Mouse (Mus musculus) intestine, postnatal 0 days (tissue): ENCODE results near the gene Osbpl2. TPM values are rescaled to one million over a fixed set of nuclear protein-coding genes. Genes with fewer than 3 reads are reported as not detected.

Source experiments
- ATAC-seq: fragments of 200-750 bp; cut with Nextera tagmentation; 2 replicates; pipeline ENCODE4 v1.8.0; 2017; ENCODE audit warnings: mild to moderate bottlenecking, moderate TSS enrichment, moderate library complexity
- H3K27ac ChIP-seq: fragments of 300-500 bp; sonication (generic); 2 replicates; pipeline ENCODE4 v1.5.1; 2014; ENCODE audit warnings: mild to moderate bottlenecking, low read depth, low read length, moderate library complexity
- H3K27me3 ChIP-seq: fragments of 300-500 bp; sonication (generic); replicated peaks from 2 replicates; pipeline ENCODE4 v1.6.1; 2014; ENCODE audit warnings: low read length, mixed read lengths; ENCODE audit not compliant: control insufficient read depth, insufficient read depth
- H3K36me3 ChIP-seq: fragments of 300-500 bp; sonication (generic); 2 replicates; pipeline ENCODE4 v1.6.1; 2014; ENCODE audit warnings: mild to moderate bottlenecking, moderate library complexity; ENCODE audit not compliant: control insufficient read depth, insufficient read depth
- H3K4me1 ChIP-seq: fragments of 300-500 bp; sonication (generic); replicated peaks from 2 replicates; pipeline ENCODE4 v1.6.1; 2014; ENCODE audit warnings: antibody characterized with exemption, low read length, mixed read lengths; ENCODE audit not compliant: control insufficient read depth, insufficient read depth
- H3K4me2 ChIP-seq: fragments of 300-500 bp; sonication (generic); replicated peaks from 2 replicates; pipeline ENCODE4 v1.6.1; 2014; ENCODE audit warnings: low read depth, mild to moderate bottlenecking, moderate library complexity
- H3K4me3 ChIP-seq: fragments of 300-500 bp; sonication (generic); 2 replicates; pipeline ENCODE4 v1.5.1; 2014; ENCODE audit warnings: low read depth, low read length
- H3K9ac ChIP-seq: fragments of 300-500 bp; sonication (generic); 2 replicates; pipeline ENCODE4 v1.6.1; 2014; ENCODE audit warnings: mild to moderate bottlenecking, low read depth, low read length
- H3K9me3 ChIP-seq: fragments of 300-500 bp; sonication (generic); 2 replicates; pipeline ENCODE4 v1.6.1; 2016; ENCODE audit warnings: mixed run types; ENCODE audit not compliant: control insufficient read depth
- CTCF ChIP-seq: sonication (generic); IDR thresholded peaks from 2 replicates; pipeline ENCODE4 v1.5.1; 2016; ENCODE audit warnings: low read depth, mild to moderate bottlenecking, control low read depth, antibody characterized with exemption, moderate library complexity
- WGBS: fragments of 180-500 bp; shearing (Covaris S2); extraction: QIAGEN DNeasy Blood & Tissue Kit; methylation state at CpG from one replicate; pipeline ENCODE4 v1.1.7; 2014; 5-methylcytosine and 5-hydroxymethylcytosine counted together
- microRNA-seq: library from miRNA; unstranded; fragments of <30 nt; microRNA quantifications from one replicate; pipeline ENCODE4, GENCODE M21; 2016
- polyA plus RNA-seq: library from polyadenylated mRNA; unstranded; fragments of >200 nt; fragmentation: Nextera tagmentation; extraction: Ambion mirVana; gene quantifications from 2 replicates; pipeline ENCODE4 v1.2.1, GENCODE M21; 2015

Gene Osbpl2
- polyA plus RNA-seq, 1 experiment from 2014 or later = 22.9 TPM

DNA sequence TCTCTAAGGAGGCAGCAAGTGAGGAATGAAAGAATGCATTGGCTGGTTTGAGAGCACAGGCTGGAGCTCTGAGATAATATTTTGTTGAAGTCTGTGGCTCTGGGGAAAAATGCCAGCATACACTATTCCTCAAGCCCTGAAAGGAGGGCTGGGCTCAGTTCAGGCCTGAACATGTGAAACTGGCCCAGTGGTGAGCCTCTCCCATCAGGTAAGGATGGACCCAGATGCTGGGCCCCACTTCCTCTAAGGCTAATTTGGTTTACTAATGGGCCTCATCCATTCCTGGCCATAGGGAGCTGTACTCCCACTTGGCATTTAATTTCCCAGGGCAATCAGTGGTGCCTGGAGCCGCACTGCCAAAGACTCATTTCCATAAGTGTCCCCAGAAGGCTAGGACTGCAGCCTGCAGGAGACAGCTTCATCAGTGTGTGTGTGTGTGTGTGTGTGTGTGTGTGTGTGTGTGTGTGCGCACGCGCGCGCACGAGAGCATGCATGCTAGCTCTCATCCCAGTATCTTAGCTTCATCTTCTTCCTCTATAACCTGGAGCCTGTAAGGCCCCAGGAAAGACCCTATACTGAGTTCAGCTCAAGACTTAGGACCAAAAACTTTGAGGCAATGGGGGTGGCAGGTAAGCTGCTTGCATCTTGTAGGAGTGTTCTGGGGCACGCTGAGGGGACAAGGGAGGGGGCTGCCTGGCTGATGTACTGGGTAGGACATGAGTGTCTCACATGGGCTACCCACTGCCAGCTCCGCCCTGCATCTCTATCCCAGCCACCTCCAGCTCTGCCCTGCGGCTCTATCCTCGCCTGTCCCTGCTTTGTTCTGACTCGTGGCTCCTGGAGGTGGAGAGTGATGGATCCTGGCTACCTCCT lies 86.2 kb downstream of the Osbpl2 start:
- H3K36me3 ChIP-seq = peaks cover 7% of the 10 kb centered on the region; the same call in 1 of the 2 replicates
- no peaks in the 10 kb centered on the region for H3K4me1 ChIP-seq
- ATAC-seq = no peak
- H3K27me3 ChIP-seq = no peaks in the 10 kb centered on the region
- H3K27ac ChIP-seq = no peak overlapping the region
- WGBS = 93% methylated on average over 12 of the region's 12 CpGs
- no peaks in the 10 kb centered on the region for H3K9me3 ChIP-seq
- no peak overlapping the region for H3K4me3 ChIP-seq
- no peak for TF ChIP-seq CTCF
- H3K4me2 ChIP-seq = no peak overlapping the region
- H3K9ac ChIP-seq = no peak overlapping the region

DNA sequence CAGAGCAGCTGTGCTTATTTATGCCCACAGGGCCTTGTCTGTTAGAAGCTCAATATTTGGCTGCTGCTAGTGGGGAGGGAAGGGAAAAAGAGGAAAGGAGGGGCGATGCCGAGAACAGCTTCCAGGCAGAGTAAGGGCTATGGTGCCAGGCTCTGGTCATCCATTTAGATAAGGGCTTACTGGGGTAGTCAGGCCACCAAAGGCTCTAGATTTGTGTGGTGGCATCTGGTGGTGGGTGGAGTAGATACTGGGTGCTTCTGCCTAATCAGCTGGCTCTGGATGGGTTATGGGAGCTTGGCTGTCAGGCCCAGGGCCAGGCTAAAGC lies 86.8 kb downstream of the Osbpl2 start:
- peaks cover 7% of the 10 kb centered on the region; the same call in 1 of the 2 replicates for H3K36me3 ChIP-seq
- H3K4me1 ChIP-seq = no peaks in the 10 kb centered on the region
- H3K4me2 ChIP-seq = no peak overlapping the region
- no peak overlapping the region for H3K27ac ChIP-seq
- H3K9ac ChIP-seq = no peak overlapping the region
- H3K4me3 ChIP-seq = no peak overlapping the region
- 87% methylated on average over 2 of the region's 2 CpGs for WGBS
- TF ChIP-seq CTCF = no peak
- ATAC-seq = no peak
- no peaks in the 10 kb centered on the region for H3K9me3 ChIP-seq
- H3K27me3 ChIP-seq = no peaks in the 10 kb centered on the region

DNA sequence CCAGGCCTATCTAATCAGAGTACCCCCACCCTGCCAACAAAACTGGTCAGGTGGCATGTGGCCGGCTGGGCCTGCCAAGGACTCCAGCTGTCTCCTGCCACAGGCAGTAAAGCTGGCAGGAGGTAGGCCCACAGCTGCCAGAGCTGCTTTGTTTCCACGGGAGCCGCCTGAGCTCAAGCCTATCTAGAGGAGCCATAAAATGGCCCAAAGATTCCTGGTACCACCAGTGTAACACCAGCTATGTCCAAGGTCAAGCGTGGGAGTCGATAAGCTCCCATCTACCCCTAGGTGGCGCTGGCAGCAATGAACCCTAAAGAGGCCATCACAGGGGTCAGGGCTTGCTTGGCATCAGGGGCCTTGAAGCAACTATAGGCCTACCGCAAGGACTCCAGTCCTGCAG lies 88.7 kb downstream of the Osbpl2 start:
- H3K36me3 ChIP-seq = peaks cover 7% of the 10 kb centered on the region; the same call in 1 of the 2 replicates
- ATAC-seq = peak; percentile 25; the same call in 1 of the 2 replicates
- TF ChIP-seq CTCF = peak; percentile 76
- no peak overlapping the region for H3K4me3 ChIP-seq
- H3K27ac ChIP-seq = no peak overlapping the region
- H3K4me1 ChIP-seq = no peaks in the 10 kb centered on the region
- H3K4me2 ChIP-seq = no peak overlapping the region
- H3K9ac ChIP-seq = no peak overlapping the region
- 0 out of 2 replicates have a peak, but pooled peaks cover 3% of the 10 kb centered on the region for H3K9me3 ChIP-seq
- WGBS = 43% methylated on average over 7 of the region's 7 CpGs
- no peaks in the 10 kb centered on the region for H3K27me3 ChIP-seq

DNA sequence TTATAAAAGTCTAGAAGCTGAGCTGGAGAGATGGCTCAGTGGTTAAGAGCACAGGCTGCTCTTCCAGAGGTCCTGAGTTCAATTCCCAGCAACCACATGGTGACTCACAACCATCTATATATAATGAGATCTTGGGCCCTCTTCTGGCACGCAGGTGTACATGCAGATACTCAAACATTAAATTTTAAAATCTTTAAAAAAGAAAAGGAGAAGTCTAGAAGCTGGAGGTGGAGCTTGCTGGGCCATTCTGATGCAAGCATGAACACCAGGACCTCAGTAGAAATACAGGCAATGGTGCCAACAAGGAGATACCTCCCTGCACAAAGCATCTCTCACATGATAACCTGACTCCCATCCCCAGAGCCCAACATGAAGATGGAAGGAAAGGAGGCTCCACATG lies 89.9 kb downstream of the Osbpl2 start:
- ATAC-seq = no peak
- Histone ChIP-seq H3K4me2 (no peak overlapping the region), H3K27ac (no peak overlapping the region), H3K27me3 (no peaks in the 10 kb centered on the region), H3K4me1 (no peaks in the 10 kb centered on the region), H3K36me3 (peaks cover 7% of the 10 kb centered on the region; the same call in 1 of the 2 replicates), H3K4me3 (no peak overlapping the region), H3K9ac (no peak overlapping the region), H3K9me3 (0 out of 2 replicates have a peak, but pooled peaks cover 3% of the 10 kb centered on the region)
- no peak for TF ChIP-seq CTCF
- WGBS = 60% methylated on average over 1 of the region's 1 CpGs

DNA sequence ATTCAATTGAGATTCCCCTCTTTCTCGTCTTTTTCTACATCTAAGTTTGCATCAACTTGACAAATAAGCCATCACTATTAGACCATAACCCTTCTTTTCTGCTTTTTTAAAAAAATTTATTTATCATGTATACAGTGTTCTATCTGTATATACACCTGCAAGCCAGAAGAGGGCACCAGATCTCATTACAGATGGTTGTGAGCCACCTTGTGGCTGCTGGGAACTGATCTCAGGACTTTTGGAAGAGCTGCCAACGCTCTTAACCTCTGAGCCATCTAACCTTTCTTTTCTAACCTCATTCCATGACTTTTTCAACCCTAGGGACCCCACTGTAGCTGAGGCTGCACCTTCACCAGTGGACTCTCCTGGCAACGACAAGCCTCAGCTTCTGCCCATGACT lies 93.1 kb downstream of the Osbpl2 start:
- H3K4me2 ChIP-seq = no peak overlapping the region
- H3K4me3 ChIP-seq = no peak overlapping the region
- peaks cover 16% of the 10 kb centered on the region for H3K4me1 ChIP-seq
- no peak for ATAC-seq
- no peaks in the 10 kb centered on the region for H3K36me3 ChIP-seq
- H3K9me3 ChIP-seq = 0 out of 2 replicates have a peak, but pooled peaks cover 3% of the 10 kb centered on the region
- peak; percentile 49 for TF ChIP-seq CTCF
- 92% methylated on average over 3 of the region's 3 CpGs for WGBS
- H3K27me3 ChIP-seq = no peaks in the 10 kb centered on the region
- H3K9ac ChIP-seq = no peak overlapping the region
- H3K27ac ChIP-seq = no peak overlapping the region

Small RNA genes lying within 50 kb of the gene (microRNA-seq; reads per million reads assigned to microRNA genes)
- not detected for gene Mir7005

Other genes with a start within 250 kb of the Osbpl2 start
- gene Taf4, start 142.7 kb upstream of the Osbpl2 start, polyA plus RNA-seq = 2.3 and 3.0 TPM in 2 replicates
- gene Lsm14b, start 94.3 kb upstream of the Osbpl2 start, polyA plus RNA-seq = 3.2 and 3.7 TPM in 2 replicates
- gene Psma7, start 76.9 kb upstream of the Osbpl2 start, polyA plus RNA-seq = 423 and 444 TPM in 2 replicates
- 1.2 and 1.3 TPM in 2 replicates for gene Ss18l1, start 76.8 kb upstream of the Osbpl2 start, polyA plus RNA-seq
- 9.8 and 11.1 TPM in 2 replicates for gene Mtg2, start 48.7 kb upstream of the Osbpl2 start, polyA plus RNA-seq
- gene Hrh3, start 14.8 kb upstream of the Osbpl2 start, polyA plus RNA-seq = not detected in 2 replicates
- 132 and 142 TPM in 2 replicates for gene Adrm1, start 52.2 kb downstream of the Osbpl2 start, polyA plus RNA-seq
- 19.8 and 23.5 TPM in 2 replicates for gene Lama5, start 106.6 kb downstream of the Osbpl2 start, polyA plus RNA-seq
- gene Rps21, start 138.1 kb downstream of the Osbpl2 start, polyA plus RNA-seq = 442 and 454 TPM in 2 replicates
- gene Cables2, start 154.2 kb downstream of the Osbpl2 start, polyA plus RNA-seq = 8.2 and 8.4 TPM in 2 replicates
- 0.18 and 0.25 TPM in 2 replicates for gene Rbbp8nl, start 170.6 kb downstream of the Osbpl2 start, polyA plus RNA-seq
- gene Gata5, start 215.4 kb downstream of the Osbpl2 start, polyA plus RNA-seq = 20.9 and 23.9 TPM in 2 replicates